Mouse (Mus musculus) ES-Bruce4 (cell line): ENCODE measurements around the gene Bricd5. TPM values are rescaled to one million over a fixed set of nuclear protein-coding genes. Genes with fewer than 3 reads are reported as not detected.

ENCODE experiments used
- H3K27ac ChIP-seq: 2 replicates; pipeline ENCODE4 v1.5.1; 2012; ENCODE audit warnings: low read length, inconsistent platforms; ENCODE audit not compliant: insufficient read depth
- H3K27me3 ChIP-seq: 2 replicates; pipeline ENCODE4 v1.6.1; 2012; ENCODE audit warnings: mild to moderate bottlenecking, low read length, inconsistent platforms; ENCODE audit not compliant: control insufficient read depth, poor library complexity, insufficient read depth, severe bottlenecking
- H3K36me3 ChIP-seq: 2 replicates; pipeline ENCODE4 v1.6.1; 2012; ENCODE audit warnings: inconsistent platforms, mild to moderate bottlenecking, low read length, moderate library complexity; ENCODE audit not compliant: control insufficient read depth, poor library complexity, insufficient read depth, severe bottlenecking
- H3K4me1 ChIP-seq: one replicate; pipeline ENCODE4 v1.8.1; 2011; ENCODE audit warnings: low read length; ENCODE audit not compliant: control insufficient read depth, insufficient read depth
- H3K4me3 ChIP-seq: 2 replicates; pipeline ENCODE4 v1.5.1; 2011; ENCODE audit warnings: low read depth, mild to moderate bottlenecking, low read length
- H3K9ac ChIP-seq: 2 replicates; pipeline ENCODE4 v1.6.1; 2012; ENCODE audit warnings: low read depth, mild to moderate bottlenecking, inconsistent platforms; ENCODE audit not compliant: poor library complexity, severe bottlenecking
- H3K9me3 ChIP-seq: replicated peaks from 2 replicates; pipeline ENCODE4 v1.6.1; 2012; ENCODE audit warnings: mild to moderate bottlenecking, low read length, inconsistent platforms; ENCODE audit not compliant: control insufficient read depth, poor library complexity, insufficient read depth, severe bottlenecking
- CTCF ChIP-seq: IDR thresholded peaks from one replicate; pipeline ENCODE4 v1.8.1; 2011; ENCODE audit warnings: low read depth, low read length
- EP300 ChIP-seq: IDR thresholded peaks from 2 replicates; pipeline ENCODE4 v1.6.1; 2011; ENCODE audit warnings: low read depth, low read length; ENCODE audit not compliant: insufficient read depth
- POLR2A ChIP-seq: IDR thresholded peaks from one replicate; pipeline ENCODE4 v1.8.1; 2011; ENCODE audit warnings: low read length; ENCODE audit not compliant: insufficient read depth
- polyA plus RNA-seq: library from polyadenylated mRNA; stranded (reverse); fragments of >200 nt; gene quantifications from 2 replicates; pipeline ENCODE4 v1.2.4, GENCODE M21; 2011; ENCODE audit warnings: low read depth; ENCODE audit not compliant: missing spikeins, insufficient read depth, insufficient read length

Bricd5 gene
- polyA plus RNA-seq, 1 experiment = not detected

- no peaks in the 10 kb centered on the region for H3K27me3 ChIP-seq
- no peak overlapping the region for H3K9ac ChIP-seq
- TF ChIP-seq EP300 (no peak), CTCF (no peak), POLR2A (no peak)
- H3K4me3 ChIP-seq = no peak overlapping the region
- H3K27ac ChIP-seq = no peak overlapping the region
- no peaks in the 10 kb centered on the region for H3K36me3 ChIP-seq
- no peaks in the 10 kb centered on the region for H3K4me1 ChIP-seq
- H3K9me3 ChIP-seq = no peaks in the 10 kb centered on the region
Observed at GRCm38 (mm10) chr17:24485090-24485860, 11.6 kb downstream of the Bricd5 start.

DNA sequence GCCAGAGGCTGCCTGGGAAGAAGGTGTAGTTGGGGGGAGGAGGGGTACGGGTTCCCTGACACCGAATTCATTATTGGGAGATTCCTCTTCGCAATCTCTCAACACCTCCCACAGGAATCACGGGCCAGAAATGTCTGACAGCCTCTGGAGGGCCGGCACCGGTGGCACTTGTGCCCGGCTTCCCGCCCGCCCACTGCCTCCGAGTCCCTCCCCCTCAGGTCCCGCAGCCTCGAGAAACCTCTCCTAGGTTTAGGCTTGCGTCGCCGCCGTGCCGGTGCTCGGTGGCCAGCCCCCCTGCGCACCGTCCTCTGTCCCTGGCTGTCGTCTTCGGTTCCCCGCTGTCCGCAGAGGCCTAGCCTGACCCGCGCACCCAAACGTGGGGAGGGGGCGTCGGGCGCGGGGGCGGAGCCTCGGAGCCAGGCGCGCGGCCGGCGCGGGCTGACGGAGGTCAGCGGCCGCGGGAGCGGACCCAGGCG is 14.5 kb downstream of the Bricd5 start, which contains the start of gene Caskin1:
Gene Caskin1 (plus strand): TSS at position 416 of the 476 bp plus-strand sequence.
- TF ChIP-seq POLR2A (no peak), CTCF (no peak), EP300 (no peak)
- Histone ChIP-seq H3K9me3 (no peaks in the 10 kb centered on the region), H3K27ac (no peak within 1 kb of the TSS), H3K27me3 (no peaks in the 10 kb centered on the region), H3K9ac (peak within 1 kb of the TSS; percentile 80), H3K36me3 (no peaks in the 10 kb centered on the region), H3K4me3 (peak within 1 kb of the TSS; percentile 63), H3K4me1 (no peaks in the 10 kb centered on the region)

- no peak for TF ChIP-seq POLR2A
- TF ChIP-seq EP300 = no peak
- TF ChIP-seq CTCF = no peak
- no peaks in the 10 kb centered on the region for H3K4me1 ChIP-seq
- no peaks in the 10 kb centered on the region for H3K36me3 ChIP-seq
- H3K4me3 ChIP-seq = peak overlapping the region; percentile 63
- no peak overlapping the region for H3K27ac ChIP-seq
- H3K9ac ChIP-seq = peak overlapping the region; percentile 80
- no peaks in the 10 kb centered on the region for H3K27me3 ChIP-seq
- no peaks in the 10 kb centered on the region for H3K9me3 ChIP-seq
Observed at GRCm38 (mm10) chr17:24488662-24489264, 15.1 kb downstream of the Bricd5 start.

GRCm38 (mm10) chr17:24489265-24490030 is 15.8 kb downstream of the Bricd5 start:
- no peaks in the 10 kb centered on the region for H3K36me3 ChIP-seq
- no peak overlapping the region for H3K27ac ChIP-seq
- H3K4me3 ChIP-seq = peak overlapping the region; percentile 63
- no peaks in the 10 kb centered on the region for H3K9me3 ChIP-seq
- peak overlapping the region; percentile 80 for H3K9ac ChIP-seq
- H3K4me1 ChIP-seq = no peaks in the 10 kb centered on the region
- TF ChIP-seq EP300 (no peak), CTCF (no peak), POLR2A (no peak)
- no peaks in the 10 kb centered on the region for H3K27me3 ChIP-seq

DNA sequence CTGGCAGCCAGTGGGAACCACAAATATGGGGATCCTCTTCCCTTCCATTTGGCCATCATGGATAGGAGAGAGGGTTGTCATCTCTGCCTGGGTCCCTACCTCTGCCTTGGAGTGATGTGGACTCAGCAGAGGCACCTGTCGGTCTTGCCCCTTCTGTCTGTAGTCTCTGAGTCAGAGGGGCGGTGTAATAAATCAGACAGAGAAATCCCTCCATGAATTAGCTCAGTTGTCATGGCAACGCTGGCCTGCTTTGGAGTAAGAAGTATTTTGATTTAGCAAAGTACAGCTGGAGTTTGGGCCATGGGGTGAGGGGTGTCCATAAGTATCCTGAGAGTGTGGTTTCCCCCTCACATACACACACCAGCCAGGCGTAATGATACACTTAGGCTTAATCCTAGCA is 16.7 kb downstream of the Bricd5 start:
- Histone ChIP-seq H3K36me3 (no peaks in the 10 kb centered on the region), H3K4me1 (no peaks in the 10 kb centered on the region), H3K4me3 (no peak overlapping the region), H3K27ac (no peak overlapping the region), H3K27me3 (no peaks in the 10 kb centered on the region), H3K9ac (no peak overlapping the region), H3K9me3 (no peaks in the 10 kb centered on the region)
- TF ChIP-seq CTCF = no peak
- TF ChIP-seq POLR2A = no peak
- no peak for TF ChIP-seq EP300
